Mouse (Mus musculus) heart, postnatal 0 days (tissue): Measurements from ENCODE around the gene Cyp2a22.
"Not testable (repeated sequence)": the region's sequence is repeated elsewhere in the genome, so short reads cannot be mapped to it uniquely, and the experiment has no call there.

Experiments
- CTCF ChIP-seq: IDR thresholded peaks from 2 replicates; pipeline ENCODE4 v1.5.1; 2016; ENCODE audit warnings: antibody characterized with exemption, control low read depth, low read depth
- EP300 ChIP-seq: IDR thresholded peaks from 2 replicates; pipeline ENCODE4 v1.6.1; 2016; ENCODE audit warnings: antibody characterized with exemption, low read depth

GRCm38 (mm10) chr7:26981464-26981863 lies 42.3 kb upstream of the Cyp2a22 start:
- TF ChIP-seq EP300, CTCF: not testable (repeated sequence)
